Mouse (Mus musculus) C2C12 (cell line): ENCODE measurements around the gene Fbxo5. TPM values are rescaled to one million over a fixed set of nuclear protein-coding genes. Genes with fewer than 3 reads are reported as not detected.
A peak's percentile ranks its signal among the peaks of the same experiment; 100 is the strongest.

Experiments used
- H3K27me3 ChIP-seq: one replicate; pipeline ENCODE4 v1.6.1; 2011; ENCODE audit not compliant: control insufficient read depth, insufficient read depth, insufficient read length
- H3K36me3 ChIP-seq: one replicate; pipeline ENCODE4 v1.6.1; 2011; ENCODE audit not compliant: control insufficient read depth, insufficient read depth
- H3K4me3 ChIP-seq: one replicate; pipeline ENCODE4 v1.5.1; 2011; ENCODE audit warnings: mild to moderate bottlenecking, control low read depth; ENCODE audit not compliant: poor library complexity, insufficient read depth, severe bottlenecking
- H3K79me2 ChIP-seq: one replicate; pipeline ENCODE4 v1.6.1; 2011; ENCODE audit not compliant: control insufficient read depth, insufficient read depth
- H3K79me3 ChIP-seq: one replicate; pipeline ENCODE4 v1.6.1; 2011; ENCODE audit warnings: low read depth, control low read depth
- H3ac ChIP-seq: one replicate; pipeline ENCODE3; 2011; ENCODE audit warnings: low read depth; ENCODE audit not compliant: control insufficient read depth, insufficient read length
- CEBPB ChIP-seq: IDR thresholded peaks from one replicate; pipeline ENCODE4 v1.6.1; 2011; ENCODE audit warnings: low read depth, mild to moderate bottlenecking, control low read depth, moderate library complexity
- CTCF ChIP-seq: IDR thresholded peaks from one replicate; pipeline ENCODE4 v1.5.1; 2011; ENCODE audit not compliant: control insufficient read depth, insufficient read depth, insufficient read length
- FOSL1 ChIP-seq: IDR thresholded peaks from one replicate; pipeline ENCODE4 v1.8.0; 2011; ENCODE audit warnings: mild to moderate bottlenecking, low read length; ENCODE audit not compliant: poor library complexity, insufficient read depth, severe bottlenecking
- MAX ChIP-seq: IDR thresholded peaks from one replicate; pipeline ENCODE4 v1.6.1; 2011; ENCODE audit warnings: mild to moderate bottlenecking, control low read depth
- MYOD1 ChIP-seq: IDR thresholded peaks from one replicate; pipeline ENCODE4 v1.6.1; 2011; ENCODE audit warnings: low read depth; ENCODE audit not compliant: control insufficient read depth, insufficient read length
- MYOG ChIP-seq: IDR thresholded peaks from one replicate; pipeline ENCODE4 v1.6.1; 2011; ENCODE audit not compliant: control insufficient read depth, insufficient read length; ENCODE audit errors: extremely low read depth
- USF1 ChIP-seq: IDR thresholded peaks from one replicate; pipeline ENCODE4 v1.6.1; 2011; ENCODE audit warnings: low read depth, mild to moderate bottlenecking, control low read depth, moderate library complexity
- long read RNA-seq, 2 experiments: library from polyadenylated mRNA; unstranded; transcript quantifications; one replicate each; pipeline ENCODE4 v2.0.0; 2019 to 2020
- polyA plus RNA-seq: library from polyadenylated mRNA; unstranded; fragments of >200 nt; fragmentation: generic; extraction: Trizol; gene quantifications from one replicate; pipeline ENCODE4 v1.2.1, GENCODE M21; 2012; ENCODE audit warnings: missing spikeins

Gene Fbxo5
- polyA plus RNA-seq, result 19.9 TPM
- long read RNA-seq, experiment 1, transcript Fbxo5-201 (5 exons, 1,940 nt), result major isoform, 40 of 44 reads
- long read RNA-seq, experiment 1, partial matches to known transcripts, result 3 of 44 reads
- long read RNA-seq, experiment 1, other reads (novel, unspliced or antisense), result 1 of 44 reads
- long read RNA-seq, experiment 2, transcript Fbxo5-201 (5 exons, 1,940 nt), result major isoform, 245 of 261 reads
- long read RNA-seq, experiment 2, partial matches to known transcripts, result 2 of 261 reads
- long read RNA-seq, experiment 2, other reads (novel, unspliced or antisense), result 14 of 261 reads

DNA sequence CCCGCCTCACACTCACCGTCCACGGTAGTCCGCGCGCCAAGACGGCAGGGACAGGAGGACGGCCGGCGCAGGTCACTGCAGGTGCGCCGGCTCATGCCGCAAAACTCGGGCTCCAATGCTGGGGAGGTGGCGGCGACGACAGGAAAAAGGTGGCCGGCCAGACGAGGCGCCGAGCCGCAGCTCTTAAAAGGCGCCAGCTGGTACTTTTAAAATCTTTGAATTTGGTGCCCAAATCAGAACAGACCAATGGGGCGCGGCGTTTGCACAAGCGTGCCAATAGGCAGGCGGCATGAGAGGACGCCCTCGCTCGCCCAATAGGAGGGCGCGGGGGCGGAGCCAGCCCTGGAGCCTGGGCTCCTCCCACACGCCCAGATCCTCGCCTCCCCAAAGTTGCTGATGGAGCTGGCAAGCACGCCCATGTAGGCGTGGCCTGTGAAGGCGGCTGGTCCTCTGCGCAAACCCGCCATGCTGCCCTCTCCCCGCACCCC, at the start of gene Fbxo5:
Gene Fbxo5 (minus strand): TSS at position 358 of the 488 bp plus-strand sequence.
- Histone ChIP-seq H3K36me3 (peaks cover 43% of the 10 kb centered on the region), H3K27me3 (no peaks in the 10 kb centered on the region), H3K4me3 (peak within 1 kb of the TSS; percentile 85), H3K79me3 (peaks cover 47% of the 10 kb centered on the region), H3ac (peak within 1 kb of the TSS; percentile 92), H3K79me2 (peaks cover 50% of the 10 kb centered on the region)
- TF ChIP-seq USF1 (no peak), CEBPB (no peak), CTCF (no peak), MYOG (no peak)

DNA sequence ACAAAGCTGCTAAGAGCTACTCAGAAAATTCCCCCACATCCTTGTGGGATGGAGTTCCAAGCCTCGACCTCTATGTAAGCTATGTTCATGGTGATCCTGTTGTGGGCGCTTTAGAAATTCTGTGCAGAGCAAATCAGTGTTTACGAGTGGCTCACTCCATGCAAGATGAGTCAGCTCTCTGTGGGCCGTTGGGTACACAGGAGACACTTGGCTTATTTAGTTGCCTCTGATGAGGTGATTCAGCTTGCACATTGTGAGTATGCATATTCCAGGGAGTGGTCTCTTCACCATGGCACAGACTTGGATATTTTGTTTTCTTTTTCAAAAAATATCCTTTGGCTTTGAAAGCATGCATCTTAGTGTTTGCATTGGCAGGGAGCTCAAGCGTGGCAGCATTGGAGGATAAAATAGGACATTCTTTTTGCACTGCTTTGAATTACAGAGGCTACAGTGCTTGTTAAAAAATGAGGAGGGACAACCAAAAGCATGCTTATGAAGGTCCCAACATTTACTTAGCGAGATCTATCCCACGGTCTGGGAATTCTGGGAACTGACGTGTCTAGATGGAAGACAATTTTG, 48.0 kb upstream of the Fbxo5 start:
- no peaks in the 10 kb centered on the region for H3K79me3 ChIP-seq
- no peaks in the 10 kb centered on the region for H3K36me3 ChIP-seq
- H3K4me3 ChIP-seq, result no peak overlapping the region
- no peaks in the 10 kb centered on the region for H3K27me3 ChIP-seq
- no peaks in the 10 kb centered on the region for H3K79me2 ChIP-seq
- TF ChIP-seq MYOG (no peak), CEBPB (no peak), MAX (no peak), CTCF (no peak), USF1 (no peak), FOSL1 (no peak), MYOD1 (no peak)
- H3ac ChIP-seq, result no peak overlapping the region

DNA sequence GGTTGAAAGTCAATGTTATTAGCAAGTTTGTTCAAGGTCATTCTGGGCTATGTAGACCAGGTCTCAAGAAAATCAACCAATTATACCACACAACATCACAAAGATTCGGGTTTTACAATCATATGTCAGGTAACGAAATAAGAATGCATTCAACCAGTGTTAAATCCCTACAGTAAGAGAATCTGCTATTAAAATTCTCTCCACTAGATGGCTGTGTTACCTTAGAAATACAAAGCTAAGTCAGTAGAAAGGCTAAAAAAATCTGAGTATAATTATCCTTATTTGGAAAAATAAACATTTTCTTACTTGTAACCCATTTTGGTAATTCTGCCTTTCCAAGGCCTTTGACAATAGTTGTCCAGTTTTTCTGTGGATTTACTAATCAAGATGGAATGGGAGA, 41.5 kb upstream of the Fbxo5 start:
- Histone ChIP-seq H3K36me3 (peaks cover 6% of the 10 kb centered on the region), H3K79me2 (no peaks in the 10 kb centered on the region), H3K27me3 (no peaks in the 10 kb centered on the region), H3ac (no peak overlapping the region), H3K4me3 (no peak overlapping the region), H3K79me3 (no peaks in the 10 kb centered on the region)
- TF ChIP-seq FOSL1 (no peak), MAX (no peak), CEBPB (no peak), MYOG (no peak), CTCF (no peak), USF1 (no peak), MYOD1 (no peak)

DNA sequence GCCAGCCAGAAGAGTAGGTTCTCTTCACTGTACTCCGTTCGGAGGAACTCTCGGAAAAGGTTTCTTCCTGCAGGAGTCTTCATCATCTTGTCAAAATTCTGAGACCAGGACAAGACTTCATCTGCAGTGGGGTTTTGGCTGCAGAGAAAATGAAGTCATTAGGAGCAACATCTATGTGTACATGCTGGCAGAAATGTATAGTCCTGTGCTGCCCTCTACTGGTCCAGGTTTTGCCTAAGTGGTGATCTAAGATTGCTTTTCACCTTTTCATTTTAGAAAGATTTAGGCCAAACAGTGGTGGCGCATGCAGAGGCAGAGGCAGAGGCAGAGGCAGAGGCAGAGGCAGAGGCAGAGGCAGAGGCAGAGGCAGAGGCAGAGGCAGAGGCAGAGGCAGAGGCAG, 36.0 kb upstream of the Fbxo5 start:
- H3K79me2 ChIP-seq, result no peaks in the 10 kb centered on the region
- no peaks in the 10 kb centered on the region for H3K27me3 ChIP-seq
- no peaks in the 10 kb centered on the region for H3K79me3 ChIP-seq
- H3K4me3 ChIP-seq, result no peak overlapping the region
- peaks cover 15% of the 10 kb centered on the region for H3K36me3 ChIP-seq
- TF ChIP-seq MYOD1, result no peak
- TF ChIP-seq CEBPB, result no peak
- TF ChIP-seq MAX, result no peak
- peak; percentile 14 for TF ChIP-seq CTCF
- no peak for TF ChIP-seq FOSL1
- no peak overlapping the region for H3ac ChIP-seq

DNA sequence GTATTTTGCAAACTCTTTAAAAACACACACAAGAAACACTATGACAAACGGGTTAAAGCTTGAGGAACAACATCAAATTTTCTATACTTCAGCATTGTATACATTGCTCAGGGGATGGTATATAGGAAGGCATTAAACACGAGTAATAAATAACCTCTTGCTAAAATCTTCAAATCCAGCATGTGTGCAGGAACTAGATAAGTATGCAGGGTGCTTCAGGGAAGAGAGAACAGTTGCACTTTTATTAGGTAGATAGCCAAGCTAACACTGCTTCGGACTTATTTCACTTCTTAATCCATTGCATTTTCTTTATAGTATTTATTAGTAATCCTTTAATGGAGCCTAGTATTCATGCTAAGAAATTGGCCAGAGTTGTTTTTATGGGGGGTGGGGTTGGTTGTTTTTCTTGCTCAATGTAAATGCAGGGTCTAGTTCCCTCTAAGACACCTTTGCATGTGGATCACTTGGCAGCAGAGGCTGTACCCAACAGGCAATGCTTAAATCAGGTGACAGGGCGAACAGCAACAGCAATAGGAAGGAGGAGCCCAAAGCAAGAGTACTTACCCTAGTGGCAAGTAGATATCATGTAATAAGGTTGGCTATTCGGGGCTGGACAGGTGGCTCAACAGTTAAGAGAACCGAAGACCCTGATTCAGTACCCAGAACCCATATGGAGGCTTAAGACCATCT, 21.1 kb upstream of the Fbxo5 start:
- TF ChIP-seq FOSL1, result no peak
- no peak for TF ChIP-seq CEBPB
- TF ChIP-seq MAX, result no peak
- peaks cover 22% of the 10 kb centered on the region for H3K79me2 ChIP-seq
- H3K4me3 ChIP-seq, result no peak overlapping the region
- peaks cover 3% of the 10 kb centered on the region for H3K27me3 ChIP-seq
- peaks cover 16% of the 10 kb centered on the region for H3K79me3 ChIP-seq
- H3ac ChIP-seq, result no peak overlapping the region
- peaks cover 6% of the 10 kb centered on the region for H3K36me3 ChIP-seq

DNA sequence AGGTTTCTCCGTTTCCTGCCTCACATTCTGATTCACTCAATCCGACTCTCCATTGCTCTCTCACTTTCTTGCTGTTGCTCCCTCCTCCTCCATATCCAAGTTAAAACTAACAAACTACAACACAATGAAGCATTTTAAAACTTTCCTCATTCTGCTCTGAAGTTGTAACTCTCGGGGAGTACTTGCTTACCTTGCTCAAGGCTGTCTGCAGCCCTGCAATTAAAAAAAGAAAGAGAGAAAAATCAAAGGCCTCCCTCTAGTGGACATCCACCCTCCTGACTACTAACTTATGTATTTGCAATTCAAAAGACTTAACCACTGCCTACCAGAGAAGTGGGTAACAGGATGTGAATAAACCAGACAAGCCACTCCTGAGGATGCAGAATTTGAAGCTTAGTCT, 19.4 kb upstream of the Fbxo5 start:
- Histone ChIP-seq H3K27me3 (peaks cover 3% of the 10 kb centered on the region), H3K79me2 (peaks cover 36% of the 10 kb centered on the region), H3K36me3 (peaks cover 15% of the 10 kb centered on the region), H3ac (peak overlapping the region; percentile 14), H3K79me3 (peaks cover 25% of the 10 kb centered on the region), H3K4me3 (peak overlapping the region; percentile 28)
- no peak for TF ChIP-seq MAX
- TF ChIP-seq USF1, result no peak
- TF ChIP-seq CEBPB, result no peak
- no peak for TF ChIP-seq FOSL1
- TF ChIP-seq MYOG, result no peak
- no peak for TF ChIP-seq CTCF
- TF ChIP-seq MYOD1, result no peak
